Mouse (Mus musculus) hindbrain, embryonic 11.5 days (tissue): Measurements from ENCODE around the gene S100a13. TPM values are rescaled to one million over a fixed set of nuclear protein-coding genes. Genes with fewer than 3 reads are reported as not detected.

ENCODE experiments used
- ATAC-seq: fragments of 200-750 bp; cut with Nextera tagmentation; 2 replicates; pipeline ENCODE4 v1.8.0; 2017; ENCODE audit warnings: mild to moderate bottlenecking, moderate TSS enrichment, moderate library complexity; ENCODE audit not compliant: low FRiP score
- DNase-seq: peaks from one replicate; pipeline ENCODE4 v3.0.0-alpha.2; 2015; ENCODE audit warnings: low spot score
- H3K27ac ChIP-seq: fragments of 300-500 bp; sonication (generic); 2 replicates; pipeline ENCODE4 v1.5.1; 2014; ENCODE audit warnings: mild to moderate bottlenecking, low read depth, low read length
- H3K27me3 ChIP-seq: fragments of 300-500 bp; sonication (generic); 2 replicates; pipeline ENCODE4 v1.6.1; 2014; ENCODE audit warnings: mild to moderate bottlenecking, low read length, moderate library complexity, mixed read lengths; ENCODE audit not compliant: control insufficient read depth, insufficient read depth
- H3K36me3 ChIP-seq: fragments of 300-500 bp; sonication (generic); 2 replicates; pipeline ENCODE4 v1.6.1; 2014; ENCODE audit warnings: mild to moderate bottlenecking, low read length, moderate library complexity, mixed read lengths; ENCODE audit not compliant: control insufficient read depth, insufficient read depth
- H3K4me1 ChIP-seq: fragments of 300-500 bp; sonication (generic); replicated peaks from 2 replicates; pipeline ENCODE4 v1.6.1; 2014; ENCODE audit warnings: low read length, mixed read lengths; ENCODE audit not compliant: control insufficient read depth, insufficient read depth
- H3K4me2 ChIP-seq: fragments of 300-500 bp; sonication (generic); replicated peaks from 2 replicates; pipeline ENCODE4 v1.6.1; 2014; ENCODE audit warnings: mild to moderate bottlenecking, low read depth, low read length
- H3K4me3 ChIP-seq: fragments of 300-500 bp; sonication (generic); 2 replicates; pipeline ENCODE4 v1.5.1; 2014; ENCODE audit warnings: low read depth, low read length
- H3K9ac ChIP-seq: fragments of 300-500 bp; sonication (generic); 2 replicates; pipeline ENCODE4 v1.6.1; 2014; ENCODE audit warnings: low read depth, low read length
- H3K9me3 ChIP-seq: fragments of 300-500 bp; sonication (generic); 2 replicates; pipeline ENCODE4 v1.6.1; 2016; ENCODE audit warnings: low read length; ENCODE audit not compliant: control insufficient read depth
- WGBS: fragments of 180-500 bp; shearing (Covaris S2); extraction: QIAGEN DNeasy Blood & Tissue Kit; methylation state at CpG from one replicate; pipeline ENCODE4 v1.1.7; 2014; 5-methylcytosine and 5-hydroxymethylcytosine counted together
- polyA plus RNA-seq: library from polyadenylated mRNA; unstranded; fragments of >200 nt; fragmentation: Nextera tagmentation; extraction: Ambion mirVana; gene quantifications from 2 replicates; pipeline ENCODE4 v1.2.1, GENCODE M21; 2014

S100a13 gene
- polyA plus RNA-seq, 1 experiment from 2014 or later, result 15.0 TPM

DNA sequence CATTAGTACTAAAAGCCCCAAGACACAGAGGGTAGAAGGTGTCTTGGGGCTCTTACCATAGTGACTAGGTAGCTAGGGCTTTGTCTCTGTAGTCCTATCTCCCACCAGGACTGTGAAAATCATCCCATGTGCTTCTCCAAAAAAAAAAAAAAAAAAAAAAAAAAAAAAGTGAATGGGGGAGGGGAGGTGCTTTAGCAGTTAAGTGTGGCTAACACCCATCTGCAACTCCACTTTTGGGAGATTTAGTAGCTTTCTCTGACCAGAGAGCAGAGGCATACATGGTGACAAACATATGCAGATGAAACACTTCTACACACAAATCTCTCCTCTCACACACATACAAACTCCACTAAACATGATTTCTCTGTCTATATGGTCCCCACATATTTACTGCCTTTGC, 16.6 kb upstream of the S100a13 start:
- Histone ChIP-seq H3K4me3 (no peak overlapping the region), H3K4me2 (no peak overlapping the region), H3K4me1 (no peaks in the 10 kb centered on the region), H3K9me3 (no peaks in the 10 kb centered on the region), H3K27me3 (no peaks in the 10 kb centered on the region), H3K27ac (no peak overlapping the region), H3K36me3 (peaks cover 4% of the 10 kb centered on the region), H3K9ac (no peak overlapping the region)
- DNase-seq (no peak), ATAC-seq (no peak)

DNA sequence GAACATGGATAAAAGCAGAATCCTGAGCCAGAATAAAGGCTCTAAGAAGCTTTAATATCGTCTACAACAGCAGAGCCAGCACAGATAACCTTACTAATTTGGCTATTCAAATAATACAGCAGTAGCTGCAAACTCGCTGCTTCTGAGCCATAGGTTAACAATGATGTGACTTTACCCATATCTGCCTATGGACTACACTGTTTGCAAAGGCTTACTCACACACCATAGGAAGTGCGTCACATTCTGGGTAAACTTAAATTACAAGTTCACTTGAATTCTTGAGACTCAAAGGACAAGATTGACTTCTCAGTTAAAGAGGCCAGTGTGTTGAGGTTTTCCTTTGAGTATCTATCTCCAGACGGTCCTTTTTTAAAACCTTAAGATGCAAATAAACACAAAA, 10.8 kb upstream of the S100a13 start:
- H3K27me3 ChIP-seq, result no peaks in the 10 kb centered on the region
- no peak overlapping the region for H3K4me2 ChIP-seq
- no peak overlapping the region for H3K27ac ChIP-seq
- H3K9ac ChIP-seq, result no peak overlapping the region
- no peaks in the 10 kb centered on the region for H3K9me3 ChIP-seq
- no peak for ATAC-seq
- 91% methylated on average over 4 of the region's 4 CpGs for WGBS
- peaks cover 20% of the 10 kb centered on the region for H3K36me3 ChIP-seq
- DNase-seq, result no peak
- no peak overlapping the region for H3K4me3 ChIP-seq
- H3K4me1 ChIP-seq, result 0 out of 2 replicates have a peak, but pooled peaks cover 2% of the 10 kb centered on the region

DNA sequence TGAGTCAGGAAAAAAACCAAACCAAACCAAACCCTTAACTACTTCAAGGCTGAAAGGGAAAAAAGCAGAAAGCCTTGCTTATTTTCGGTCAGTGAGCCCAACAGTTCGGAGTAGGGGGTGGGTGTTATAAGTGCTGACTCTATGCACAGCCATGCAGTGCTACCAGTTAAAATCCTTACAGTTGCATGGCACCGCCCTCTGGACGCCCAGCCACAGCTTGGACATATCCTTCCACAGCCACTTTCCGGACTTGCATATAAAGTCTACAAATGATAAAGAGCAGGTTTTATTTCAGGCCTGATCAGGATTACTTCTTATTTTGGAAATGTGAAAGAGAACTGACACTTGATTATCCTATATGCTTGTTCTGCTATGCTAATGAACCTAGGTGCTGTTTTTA, 9.0 kb upstream of the S100a13 start:
- Histone ChIP-seq H3K4me1 (0 out of 2 replicates have a peak, but pooled peaks cover 2% of the 10 kb centered on the region), H3K36me3 (peaks cover 20% of the 10 kb centered on the region), H3K27ac (no peak overlapping the region), H3K4me3 (no peak overlapping the region), H3K9me3 (no peaks in the 10 kb centered on the region), H3K4me2 (no peak overlapping the region), H3K9ac (no peak overlapping the region), H3K27me3 (no peaks in the 10 kb centered on the region)
- no peak for ATAC-seq
- WGBS, result 97% methylated on average over 5 of the region's 5 CpGs
- no peak for DNase-seq

DNA sequence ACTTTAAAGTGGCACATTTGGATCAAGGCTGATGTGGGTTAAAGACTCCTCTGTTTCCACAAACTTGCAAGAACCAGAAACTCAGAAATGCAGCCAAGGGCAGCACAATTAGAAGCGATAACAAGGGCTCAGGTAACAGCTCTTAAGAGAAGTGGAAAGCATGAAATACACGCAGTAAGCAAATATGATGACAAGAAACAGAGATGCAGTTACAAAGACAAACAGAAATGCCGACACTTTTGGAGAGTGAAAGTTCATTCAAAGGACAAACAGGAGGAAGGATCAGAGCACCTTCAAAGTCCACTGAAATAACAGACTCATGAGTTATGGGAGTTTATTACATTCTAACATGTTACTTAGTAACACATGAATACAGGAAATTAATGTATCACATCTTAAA, 7.9 kb upstream of the S100a13 start:
- Histone ChIP-seq H3K27me3 (no peaks in the 10 kb centered on the region), H3K4me1 (0 out of 2 replicates have a peak, but pooled peaks cover 2% of the 10 kb centered on the region), H3K36me3 (peaks cover 19% of the 10 kb centered on the region), H3K4me2 (no peak overlapping the region), H3K9me3 (no peaks in the 10 kb centered on the region), H3K4me3 (no peak overlapping the region), H3K27ac (no peak overlapping the region), H3K9ac (no peak overlapping the region)
- no peak for ATAC-seq
- 95% methylated on average over 3 of the region's 3 CpGs for WGBS
- no peak for DNase-seq

DNA sequence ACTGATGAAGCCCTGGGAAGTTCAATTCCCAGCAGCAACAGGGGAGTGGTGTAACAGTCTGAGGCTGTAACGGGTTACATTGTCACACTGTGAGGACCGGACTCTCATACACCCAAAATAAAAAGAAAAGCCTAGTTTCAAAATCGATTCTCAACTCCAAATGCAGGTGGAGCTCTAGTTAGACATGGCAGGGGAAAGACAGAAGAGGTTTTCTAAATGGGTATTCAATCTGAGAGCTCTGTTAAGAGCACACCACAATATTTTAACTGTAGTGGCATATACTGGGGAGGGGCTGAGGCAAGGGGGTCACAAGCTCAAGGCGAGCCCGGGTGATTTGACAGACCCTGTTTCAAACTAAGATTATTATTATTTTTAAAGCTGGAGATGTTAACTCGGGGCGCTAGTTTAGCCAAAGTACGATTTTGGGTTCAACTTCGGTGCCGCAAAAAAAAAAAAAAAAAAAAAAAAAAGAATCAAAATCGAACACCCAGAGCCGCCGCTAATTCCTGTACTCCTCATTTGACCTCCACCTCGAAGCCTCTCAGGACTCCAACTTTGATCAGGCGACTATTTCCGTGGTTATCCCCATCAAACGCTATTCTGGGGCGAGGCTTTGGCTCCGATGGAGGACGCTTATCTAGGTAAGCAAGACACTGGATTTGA, 5.8 kb upstream of the S100a13 start:
- Histone ChIP-seq H3K4me1 (0 out of 2 replicates have a peak, but pooled peaks cover 2% of the 10 kb centered on the region), H3K9ac (peak overlapping the region; percentile 87), H3K27ac (peak overlapping the region; percentile 86), H3K36me3 (peaks cover 12% of the 10 kb centered on the region; the same call in 1 of the 2 replicates), H3K4me2 (peak overlapping the region; percentile 83), H3K27me3 (no peaks in the 10 kb centered on the region), H3K9me3 (no peaks in the 10 kb centered on the region), H3K4me3 (peak overlapping the region; percentile 77)
- WGBS, result 7% methylated on average over 20 of the region's 20 CpGs
- ATAC-seq (no peak), DNase-seq (no peak)

DNA sequence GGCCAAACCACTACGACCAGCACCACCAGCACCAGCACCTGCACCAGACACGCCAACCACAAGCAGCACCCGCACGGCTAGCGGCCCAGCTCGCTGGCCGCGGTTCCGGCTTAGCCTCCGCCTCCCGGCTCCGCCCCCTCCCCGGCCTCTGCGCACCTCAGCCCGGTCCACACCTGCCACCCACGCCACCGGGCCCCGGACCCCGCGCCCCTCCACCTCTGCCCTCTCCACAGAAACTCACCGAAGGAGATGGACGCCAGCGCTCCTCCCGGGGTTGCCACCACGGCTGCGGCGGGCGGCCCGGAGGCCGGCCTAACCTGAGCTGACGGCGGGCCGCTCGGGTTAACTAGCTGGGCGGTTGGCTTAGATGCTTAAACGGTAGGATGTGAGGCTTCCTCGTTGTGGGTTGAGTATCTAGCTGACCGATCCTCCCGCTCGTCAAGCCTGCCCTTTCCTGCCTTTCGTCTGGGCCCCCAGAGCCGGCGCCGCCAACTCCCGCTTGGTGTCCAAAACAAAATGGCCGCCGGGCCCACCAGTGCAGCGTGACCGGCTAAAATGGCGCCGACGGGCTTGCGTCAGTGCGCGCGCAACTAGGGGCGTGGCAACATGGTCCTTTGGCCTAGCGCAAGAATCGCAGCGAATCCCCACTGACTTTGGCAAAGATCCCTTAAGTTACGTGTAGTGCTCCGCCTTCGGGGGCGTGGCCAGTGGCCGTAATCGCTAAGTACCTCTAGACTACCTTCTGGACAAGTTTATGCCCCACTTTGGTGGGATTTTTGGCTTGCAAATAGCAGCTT, 5.1 kb upstream of the S100a13 start, which contains the start of gene Chtop:
Gene Chtop, minus strand, starts transcription at position 549 of the 797 bp plus-strand sequence.
- Histone ChIP-seq H3K4me1 (0 out of 2 replicates have a peak, but pooled peaks cover 2% of the 10 kb centered on the region), H3K9me3 (no peaks in the 10 kb centered on the region), H3K4me3 (peak within 1 kb of the TSS; percentile 77), H3K36me3 (peaks cover 12% of the 10 kb centered on the region; the same call in 1 of the 2 replicates), H3K9ac (peak within 1 kb of the TSS; percentile 87), H3K27ac (peak within 1 kb of the TSS; percentile 86), H3K4me2 (peak within 1 kb of the TSS; percentile 83), H3K27me3 (no peaks in the 10 kb centered on the region)
- DNase-seq (peak; percentile 100), ATAC-seq (peak; percentile 93)
- under 1% methylated on average over 62 of the region's 66 CpGs for WGBS

DNA sequence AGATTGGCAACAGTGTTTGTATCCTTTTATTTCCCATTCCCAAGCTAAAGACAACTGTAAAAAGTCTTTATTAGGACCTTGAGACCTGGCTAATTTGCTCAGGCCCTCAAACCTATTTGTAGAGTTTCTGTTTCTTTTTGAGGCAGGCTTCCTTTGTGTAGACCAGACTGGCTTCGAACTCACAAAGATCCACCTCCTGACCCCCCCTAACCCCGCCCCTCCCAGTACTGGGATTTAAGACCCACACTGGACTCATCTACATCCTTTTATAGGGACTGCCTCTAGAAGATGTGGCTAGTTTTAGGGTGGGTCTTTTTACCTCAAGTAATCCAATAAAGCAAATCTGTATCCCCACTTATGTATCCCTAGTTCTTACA, 4.5 kb upstream of the S100a13 start:
- 28% methylated on average over 2 of the region's 2 CpGs for whole genome bisulfite sequencing
- ATAC-seq, result peak; percentile 41
- Histone ChIP-seq H3K4me3 (peak overlapping the region; percentile 77), H3K9ac (no peak overlapping the region), H3K9me3 (no peaks in the 10 kb centered on the region), H3K27me3 (no peaks in the 10 kb centered on the region), H3K27ac (peak overlapping the region; percentile 60; the same call in 1 of the 2 replicates), H3K36me3 (peaks cover 12% of the 10 kb centered on the region; the same call in 1 of the 2 replicates), H3K4me1 (peaks cover 8% of the 10 kb centered on the region; the same call in 1 of the 2 replicates), H3K4me2 (peak overlapping the region; percentile 32; the same call in 1 of the 2 replicates)
- no peak for DNase-seq

DNA sequence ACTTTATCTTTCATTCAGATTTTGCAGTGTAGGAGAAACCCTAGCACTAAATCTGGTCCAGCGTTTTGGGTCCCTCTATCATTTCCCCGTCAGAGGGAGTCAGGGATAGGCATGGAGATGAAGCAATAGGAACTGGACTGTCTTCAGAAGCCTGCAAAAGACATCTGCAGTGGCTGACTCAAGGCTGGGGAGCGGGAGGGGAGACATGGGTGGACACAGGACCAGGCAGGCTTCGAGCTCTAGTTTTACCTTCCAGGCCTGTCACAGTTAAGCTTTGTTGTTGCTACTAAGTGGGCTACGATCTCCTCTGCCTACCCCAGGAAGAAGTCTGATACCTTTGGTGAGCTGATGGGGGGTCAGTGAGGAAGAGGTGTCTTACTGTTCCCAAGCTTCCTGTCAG, 2.0 kb upstream of the S100a13 start:
- H3K9ac ChIP-seq, result no peak overlapping the region
- ATAC-seq, result no peak
- WGBS, result 91% methylated on average over 5 of the region's 5 CpGs

More for the DNA sequence above, 2.0 kb upstream of the S100a13 start:
- DNase-seq, result no peak
- H3K27me3 ChIP-seq, result no peaks in the 10 kb centered on the region
- no peaks in the 10 kb centered on the region for H3K9me3 ChIP-seq
- H3K4me3 ChIP-seq, result no peak overlapping the region
- peaks cover 8% of the 10 kb centered on the region; the same call in 1 of the 2 replicates for H3K4me1 ChIP-seq
- no peak overlapping the region for H3K4me2 ChIP-seq
- H3K27ac ChIP-seq, result no peak overlapping the region
- peaks cover under 1% of the 10 kb centered on the region; the same call in 1 of the 2 replicates for H3K36me3 ChIP-seq
